Mouse (Mus musculus) forebrain, embryonic 16.5 days (tissue): ENCODE data around the gene Atp9a. TPM values are rescaled to one million over a fixed set of nuclear protein-coding genes. Genes with fewer than 3 reads are reported as not detected.

Experiments
- ATAC-seq: fragments of 200-750 bp; cut with Nextera tagmentation; 2 replicates; pipeline ENCODE4 v1.8.0; 2017; ENCODE audit warnings: mild to moderate bottlenecking, moderate library complexity
- H3K27ac ChIP-seq: fragments of 300-500 bp; sonication (generic); 2 replicates; pipeline ENCODE4 v1.5.1; 2014; ENCODE audit warnings: low read length, control low read depth
- H3K27me3 ChIP-seq: fragments of 300-500 bp; sonication (generic); replicated peaks from 2 replicates; pipeline ENCODE4 v1.6.1; 2014; ENCODE audit warnings: low read length; ENCODE audit not compliant: control insufficient read depth, insufficient read depth
- H3K36me3 ChIP-seq: fragments of 300-500 bp; sonication (generic); 2 replicates; pipeline ENCODE4 v1.6.1; 2014; ENCODE audit not compliant: control insufficient read depth, insufficient read depth
- H3K4me1 ChIP-seq: fragments of 300-500 bp; sonication (generic); replicated peaks from 2 replicates; pipeline ENCODE4 v1.6.1; 2014; ENCODE audit warnings: low read length; ENCODE audit not compliant: control insufficient read depth, insufficient read depth
- H3K4me2 ChIP-seq: fragments of 300-500 bp; sonication (generic); 2 replicates; pipeline ENCODE4 v1.6.1; 2014; ENCODE audit warnings: mild to moderate bottlenecking, low read length, control low read depth
- H3K4me3 ChIP-seq: fragments of 300-500 bp; sonication (generic); replicated peaks from 2 replicates; pipeline ENCODE4 v1.5.1; 2014; ENCODE audit warnings: mild to moderate bottlenecking, low read length, control low read depth
- H3K9ac ChIP-seq: fragments of 300-500 bp; sonication (generic); replicated peaks from 2 replicates; pipeline ENCODE4 v1.6.1; 2014; ENCODE audit warnings: low read depth, low read length, control low read depth
- H3K9me3 ChIP-seq: fragments of 300-500 bp; sonication (generic); 2 replicates; pipeline ENCODE4 v1.6.1; 2016; ENCODE audit warnings: low read length; ENCODE audit not compliant: control insufficient read depth
- WGBS: fragments of 180-500 bp; shearing (Covaris S2); extraction: QIAGEN DNeasy Blood & Tissue Kit; methylation state at CpG from one replicate; pipeline ENCODE4 v1.1.7; 2014; 5-methylcytosine and 5-hydroxymethylcytosine counted together
- polyA plus RNA-seq: library from polyadenylated mRNA; unstranded; fragments of >200 nt; fragmentation: Nextera tagmentation; extraction: Ambion mirVana; gene quantifications from 2 replicates; pipeline ENCODE4 v1.2.1, GENCODE M21; 2015

Gene Atp9a
- polyA plus RNA-seq, 1 experiment from 2014 or later: 60.4 TPM

DNA sequence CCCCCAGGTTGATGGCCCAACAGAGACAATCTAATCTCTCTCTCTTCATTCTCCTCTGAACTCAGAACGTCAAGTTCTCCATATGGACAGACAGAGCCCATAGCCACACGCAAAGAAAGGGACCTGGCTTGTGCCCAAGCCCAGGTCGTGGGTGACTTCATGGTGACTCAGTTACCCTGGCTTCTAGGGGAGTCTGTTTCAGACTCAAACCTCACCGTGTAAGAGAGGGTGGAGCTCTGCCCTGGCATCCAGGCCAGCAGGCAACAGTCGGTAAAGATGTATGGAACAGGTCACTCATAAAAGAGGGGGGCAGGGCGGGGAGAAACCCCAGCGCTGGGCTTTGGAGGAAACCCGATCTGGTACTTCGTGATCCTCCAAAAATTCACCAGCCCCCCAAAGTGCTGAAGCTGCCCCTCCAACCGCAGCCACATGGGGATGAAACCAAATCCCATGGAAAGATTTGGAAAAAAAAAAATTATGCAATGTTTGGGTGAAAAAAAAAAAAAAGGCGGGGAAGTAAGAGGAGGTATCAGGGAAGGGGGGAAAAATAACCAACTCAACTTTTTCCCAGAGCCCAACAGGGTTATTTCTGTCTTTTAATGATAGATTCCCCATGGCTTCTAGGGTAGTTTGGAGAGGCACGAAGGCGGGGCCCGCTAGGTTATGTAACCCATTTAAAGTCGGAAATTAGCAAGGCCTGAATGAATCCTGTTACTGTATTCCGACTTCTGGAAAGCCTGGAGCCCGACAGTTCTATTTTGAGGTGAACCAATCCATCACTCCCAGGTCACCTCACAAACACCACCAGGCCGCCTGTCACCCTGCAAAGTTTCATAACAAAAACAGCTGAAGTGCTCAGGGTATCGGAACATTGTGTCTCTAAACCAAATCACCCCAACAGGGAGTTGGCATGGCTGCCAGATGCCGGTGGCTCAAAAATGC, 114.1 kb downstream of the Atp9a start:
- Histone ChIP-seq H3K36me3 (peaks cover under 1% of the 10 kb centered on the region; the same call in 1 of the 2 replicates), H3K9ac (no peak overlapping the region), H3K4me3 (no peak overlapping the region), H3K4me1 (peaks cover 18% of the 10 kb centered on the region), H3K27me3 (no peaks in the 10 kb centered on the region), H3K9me3 (0 out of 2 replicates have a peak, but pooled peaks cover 6% of the 10 kb centered on the region), H3K4me2 (no peak overlapping the region), H3K27ac (no peak overlapping the region)
- 61% methylated on average over 20 of the region's 20 CpGs for WGBS
- ATAC-seq: no peak

DNA sequence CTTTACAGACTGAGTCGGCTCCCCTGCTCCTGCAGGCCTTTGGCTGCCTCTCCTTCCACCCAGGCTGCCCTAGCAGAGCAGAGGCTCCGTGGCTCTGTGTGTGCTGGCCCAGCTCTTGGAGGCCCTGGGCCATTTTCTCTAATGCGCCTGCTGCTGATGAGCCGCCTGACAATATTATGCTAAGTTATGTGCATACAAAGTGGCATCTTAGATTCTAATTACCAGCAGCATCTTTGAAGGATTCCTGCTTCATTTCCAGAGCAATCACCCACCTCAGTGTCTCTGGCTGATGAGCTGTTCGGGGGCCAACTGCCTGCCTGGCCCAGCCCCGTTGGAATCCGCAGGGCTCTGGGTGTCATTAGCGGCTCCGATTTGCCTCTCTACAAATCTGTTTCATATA, 115.8 kb downstream of the Atp9a start:
- ATAC-seq: peak; percentile 85
- 15% methylated on average over 9 of the region's 9 CpGs for WGBS

DNA sequence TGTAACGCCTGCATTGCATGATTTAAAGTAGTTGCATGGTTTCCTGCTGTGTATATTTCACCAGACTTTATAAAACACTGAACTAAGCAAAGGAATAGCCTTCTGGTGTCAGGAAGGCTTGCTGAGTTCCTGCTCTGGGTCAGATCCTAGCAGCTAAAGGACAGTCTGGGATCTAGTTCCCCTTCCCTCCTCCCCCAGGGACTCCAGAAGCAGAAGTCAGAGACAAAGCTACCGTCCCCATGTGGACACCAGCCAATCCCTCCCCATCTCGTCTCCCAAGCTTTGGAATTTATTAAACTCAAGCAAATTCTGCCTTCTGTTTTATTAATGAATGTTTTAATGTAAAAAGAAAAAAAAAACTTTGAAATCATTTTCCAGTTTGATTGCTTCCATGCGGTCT, 117.1 kb downstream of the Atp9a start:
- H3K4me1 ChIP-seq: peaks cover 18% of the 10 kb centered on the region
- no peaks in the 10 kb centered on the region for H3K36me3 ChIP-seq
- H3K27ac ChIP-seq: no peak overlapping the region
- H3K4me2 ChIP-seq: no peak overlapping the region
- no peak overlapping the region for H3K9ac ChIP-seq
- no peaks in the 10 kb centered on the region for H3K27me3 ChIP-seq
- H3K9me3 ChIP-seq: 0 out of 2 replicates have a peak, but pooled peaks cover 6% of the 10 kb centered on the region
- 63% methylated on average over 4 of the region's 4 CpGs for WGBS
- no peak for ATAC-seq
- H3K4me3 ChIP-seq: no peak overlapping the region

More for the DNA sequence above, 115.8 kb downstream of the Atp9a start:
- Histone ChIP-seq H3K4me1 (peaks cover 18% of the 10 kb centered on the region), H3K36me3 (no peaks in the 10 kb centered on the region), H3K27ac (peak overlapping the region; percentile 69), H3K4me2 (no peak overlapping the region), H3K27me3 (no peaks in the 10 kb centered on the region), H3K4me3 (no peak overlapping the region), H3K9me3 (0 out of 2 replicates have a peak, but pooled peaks cover 6% of the 10 kb centered on the region), H3K9ac (no peak overlapping the region)

DNA sequence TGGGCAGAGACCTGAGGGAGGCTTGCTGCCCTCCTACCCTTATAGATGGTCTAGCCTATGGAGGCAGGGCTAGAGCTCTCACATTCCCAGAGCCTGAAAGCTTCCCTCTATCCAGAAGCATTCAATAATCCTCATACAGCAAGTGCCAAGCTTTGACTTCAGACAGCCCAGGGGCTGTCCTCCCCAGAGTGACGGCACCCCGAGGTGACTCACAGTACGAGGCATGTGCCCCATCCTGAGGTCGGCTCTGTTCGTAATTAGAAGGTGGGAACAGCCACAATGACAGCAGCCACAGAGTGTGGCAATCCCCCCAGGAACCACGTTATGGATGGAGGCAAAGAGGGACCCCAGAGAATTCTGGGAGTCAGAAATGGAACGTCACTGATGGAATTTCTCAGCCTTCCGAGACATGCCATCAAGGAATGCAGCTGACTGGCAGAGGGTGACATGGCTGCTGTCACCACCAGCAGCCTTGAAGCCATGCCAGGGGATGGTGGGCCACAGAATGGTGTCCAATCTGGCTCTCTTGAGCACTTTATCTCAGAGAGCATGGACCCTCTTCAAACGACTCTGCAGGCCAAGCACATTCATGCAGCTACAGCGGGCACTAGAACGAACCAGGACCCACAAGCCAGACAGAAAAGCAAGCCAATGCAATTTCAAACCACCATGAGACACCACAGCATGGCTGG, 121.0 kb downstream of the Atp9a start:
- H3K4me3 ChIP-seq: no peak overlapping the region
- no peaks in the 10 kb centered on the region for H3K27me3 ChIP-seq
- no peaks in the 10 kb centered on the region for H3K36me3 ChIP-seq
- ATAC-seq: no peak
- 72% methylated on average over 11 of the region's 11 CpGs for WGBS
- 0 out of 2 replicates have a peak, but pooled peaks cover 6% of the 10 kb centered on the region for H3K9me3 ChIP-seq
- H3K9ac ChIP-seq: no peak overlapping the region
- peaks cover 8% of the 10 kb centered on the region for H3K4me1 ChIP-seq
- no peak overlapping the region for H3K4me2 ChIP-seq
- H3K27ac ChIP-seq: no peak overlapping the region

DNA sequence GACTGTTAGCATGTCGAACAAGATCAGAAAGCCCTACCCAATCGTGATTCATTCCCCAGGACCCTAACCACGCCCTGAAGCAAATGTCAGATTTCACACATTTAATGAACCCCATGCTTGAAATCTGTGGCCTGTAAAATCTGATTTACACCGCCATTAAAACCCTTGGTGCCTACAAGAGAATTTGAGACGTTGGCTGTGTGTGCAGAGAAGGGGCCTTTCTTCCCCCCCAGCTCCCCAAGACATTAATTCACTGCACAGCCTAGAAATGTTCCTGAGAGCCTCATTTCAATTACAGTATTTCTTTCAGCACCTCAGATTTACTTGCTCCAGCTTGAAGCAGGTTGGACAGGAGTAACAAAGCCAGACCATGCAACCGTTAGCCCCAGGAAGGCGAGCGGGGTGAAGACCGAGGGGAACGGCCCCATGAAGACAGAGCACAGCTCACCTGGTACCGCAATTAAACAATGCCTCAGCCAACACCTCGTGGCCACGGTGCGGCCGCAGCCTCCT, 123.9 kb downstream of the Atp9a start:
- Histone ChIP-seq H3K27me3 (no peaks in the 10 kb centered on the region), H3K9me3 (no peaks in the 10 kb centered on the region), H3K36me3 (no peaks in the 10 kb centered on the region), H3K27ac (no peak overlapping the region), H3K4me1 (no peaks in the 10 kb centered on the region), H3K4me3 (no peak overlapping the region), H3K9ac (no peak overlapping the region), H3K4me2 (no peak overlapping the region)
- WGBS: 69% methylated on average over 15 of the region's 15 CpGs
- ATAC-seq: no peak

DNA sequence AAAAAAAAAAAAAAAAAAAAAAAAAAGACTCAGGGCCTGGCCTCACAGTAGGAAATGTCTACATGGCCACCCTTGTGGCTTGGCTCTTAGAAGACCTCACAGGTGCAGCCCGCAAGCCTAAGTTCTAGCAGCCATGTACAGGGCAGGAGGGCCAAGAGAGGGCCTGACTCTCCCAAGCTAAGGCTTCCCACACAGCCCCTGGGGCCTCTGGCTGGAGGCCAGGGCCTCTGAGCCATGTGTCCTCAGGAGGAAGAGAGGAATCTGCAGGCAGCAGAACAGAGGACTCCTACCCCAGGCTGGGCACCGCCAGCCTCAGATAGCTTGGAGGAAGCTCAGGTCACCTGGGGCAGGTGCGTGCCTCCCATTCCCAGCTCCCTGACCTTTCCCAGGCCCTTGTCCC, 127.0 kb downstream of the Atp9a start:
- 77% methylated on average over 3 of the region's 3 CpGs for WGBS
- Histone ChIP-seq H3K27me3 (no peaks in the 10 kb centered on the region), H3K4me2 (no peak overlapping the region)

DNA sequence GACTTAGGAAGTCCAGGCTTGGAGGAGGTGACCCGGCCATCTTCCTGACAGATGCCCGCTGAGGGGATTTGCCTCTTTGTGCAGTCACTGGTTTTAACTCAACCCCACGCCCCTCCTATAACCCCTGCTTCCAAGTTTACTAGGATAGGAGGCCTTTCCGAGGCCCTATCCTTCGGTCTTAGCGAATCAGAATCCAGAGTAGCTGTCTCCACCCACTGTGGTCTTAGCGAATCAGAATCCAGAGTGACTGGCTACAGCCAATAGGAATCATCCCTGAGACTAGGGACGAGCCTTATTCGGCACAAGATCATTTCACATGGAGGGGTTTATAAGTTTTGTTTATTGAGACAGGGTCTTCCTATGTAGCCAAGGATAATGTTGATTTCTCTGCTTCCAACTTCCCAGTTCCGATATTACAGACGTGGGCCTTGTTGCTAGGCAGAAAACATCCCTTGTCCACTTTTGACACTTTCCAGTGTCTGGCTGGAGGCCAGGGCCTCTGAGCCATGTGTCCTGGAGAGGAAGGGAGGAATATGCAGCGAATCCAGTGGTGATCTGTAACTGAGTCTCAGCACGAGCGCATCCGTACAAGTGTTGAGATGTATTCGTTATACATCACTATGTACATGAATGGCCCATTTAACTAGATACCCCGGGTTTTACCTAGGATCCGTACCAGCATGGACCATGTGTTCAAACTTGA, 127.9 kb downstream of the Atp9a start:
- no peak for ATAC-seq
- 78% methylated on average over 18 of the region's 18 CpGs for WGBS
- H3K4me1 ChIP-seq: no peaks in the 10 kb centered on the region; the same call in 1 of the 2 replicates

More for the DNA sequence above, 127.0 kb downstream of the Atp9a start:
- no peak; the same call in 1 of the 2 replicates for ATAC-seq
- H3K9ac ChIP-seq: no peak overlapping the region
- H3K27ac ChIP-seq: no peak overlapping the region
- H3K9me3 ChIP-seq: no peaks in the 10 kb centered on the region
- H3K4me3 ChIP-seq: no peak overlapping the region
- no peaks in the 10 kb centered on the region for H3K4me1 ChIP-seq
- no peaks in the 10 kb centered on the region for H3K36me3 ChIP-seq

DNA sequence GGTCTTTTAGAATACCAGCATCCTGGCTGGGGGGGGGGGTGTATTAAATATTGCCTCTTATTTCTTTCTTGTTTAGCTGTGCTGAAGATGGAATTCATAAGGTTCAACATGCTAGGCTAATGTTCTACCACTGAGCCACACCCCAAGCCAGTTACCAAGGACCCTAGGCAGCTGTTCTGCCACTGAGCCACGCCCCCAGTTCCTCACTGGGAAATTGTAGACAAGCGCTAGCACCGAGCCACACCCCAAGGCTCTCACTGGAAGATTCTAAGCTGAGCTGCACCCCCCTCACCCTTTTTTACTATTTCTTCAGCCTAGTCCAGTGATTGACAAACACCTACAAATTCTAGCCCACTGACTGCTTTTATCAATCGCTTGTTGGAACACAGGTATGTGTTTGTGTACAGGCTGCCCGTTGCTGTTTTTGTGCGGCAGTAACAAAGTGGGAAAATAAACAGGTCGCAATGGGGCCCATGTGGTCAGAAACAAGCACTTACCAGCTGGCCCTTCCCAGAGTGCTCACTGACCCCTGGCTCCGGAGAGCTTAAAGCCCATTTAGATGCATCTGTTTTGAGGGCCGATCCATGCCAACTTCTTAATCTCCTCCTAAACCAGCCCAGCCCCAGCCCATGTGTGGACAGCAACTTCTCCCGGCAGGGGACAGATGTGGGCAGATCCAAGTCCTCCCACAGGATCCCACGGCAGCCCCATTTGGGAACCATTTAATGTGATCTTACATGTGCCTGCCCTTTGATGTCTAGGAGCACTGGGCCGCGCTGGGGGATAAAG, 128.9 kb downstream of the Atp9a start:
- no peak for ATAC-seq
- no peak overlapping the region for H3K27ac ChIP-seq
- no peak overlapping the region for H3K9ac ChIP-seq
- no peaks in the 10 kb centered on the region for H3K36me3 ChIP-seq
- no peak overlapping the region for H3K4me3 ChIP-seq
- no peak overlapping the region for H3K4me2 ChIP-seq
- no peaks in the 10 kb centered on the region for H3K9me3 ChIP-seq
- H3K4me1 ChIP-seq: no peaks in the 10 kb centered on the region; the same call in 1 of the 2 replicates
- 52% methylated on average over 13 of the region's 13 CpGs for WGBS
- no peaks in the 10 kb centered on the region for H3K27me3 ChIP-seq

More for the DNA sequence above, 127.9 kb downstream of the Atp9a start:
- Histone ChIP-seq H3K36me3 (no peaks in the 10 kb centered on the region), H3K4me2 (no peak overlapping the region), H3K27ac (no peak overlapping the region), H3K4me3 (no peak overlapping the region), H3K9ac (no peak overlapping the region), H3K27me3 (no peaks in the 10 kb centered on the region), H3K9me3 (no peaks in the 10 kb centered on the region)
